Mouse (Mus musculus): ENCODE results near the gene Sdhaf4. TPM values are rescaled to one million over a fixed set of nuclear protein-coding genes. Genes with fewer than 3 reads are reported as not detected.
A peak's percentile ranks its signal among the peaks of the same experiment; 100 is the strongest.

The Sdhaf4 gene
- total RNA-seq (2014; rRNA removed) (41.3 and 46.9 TPM in 2 replicates), polyA plus RNA-seq (2015; fragmentation: Nextera tagmentation; extraction: Ambion mirVana) (103 and 111 TPM in 2 replicates)

GRCm38 (mm10) chr1:24005070-24005804 is at the start of gene Sdhaf4:
Sdhaf4 (minus strand) TSS chr1:24005656.
- peak within 1 kb of the TSS; percentile 58 for H3K4me3 ChIP-seq (ENCODE audit: low read depth, low read length)
- no peaks in the 10 kb centered on the region for H3K27me3 ChIP-seq (ENCODE audit: insufficient read depth, low read length)
- WGBS, result 1% methylated on average over 47 of the region's 47 CpGs
- 0 out of 2 replicates have a peak, but pooled peaks cover 5% of the 10 kb centered on the region for H3K36me3 ChIP-seq (ENCODE audit: insufficient read depth, low read length)
- DNase-seq (ENCODE audit: low spot score) (peak; percentile 94), ATAC-seq (ENCODE audit: low FRiP score) (peak; percentile 96)
- H3K9me3 ChIP-seq (ENCODE audit: low read length), result no peaks in the 10 kb centered on the region
- H3K9ac ChIP-seq (replicated peaks; ENCODE audit: low read length, poor library complexity, severe bottlenecking), result peak within 1 kb of the TSS; percentile 77
- peak within 1 kb of the TSS; percentile 82 for H3K27ac ChIP-seq (ENCODE audit: low read depth, low read length)
- no peak for TF ChIP-seq CTCF (IDR thresholded peaks at IDR 0.05)
- peaks cover 6% of the 10 kb centered on the region; the same call in 1 of the 2 replicates for H3K4me1 ChIP-seq (ENCODE audit: insufficient read depth, low read length)
- H3K4me2 ChIP-seq (ENCODE audit: low read depth, low read length, poor library complexity, severe bottlenecking), result peak within 1 kb of the TSS; percentile 50

- 76% methylated on average over 6 of the region's 6 CpGs for WGBS
- H3K4me1 ChIP-seq (ENCODE audit: insufficient read depth, low read length), result no peaks in the 10 kb centered on the region
- H3K9ac ChIP-seq (replicated peaks; ENCODE audit: low read length, poor library complexity, severe bottlenecking), result no peak overlapping the region
- no peaks in the 10 kb centered on the region for H3K27me3 ChIP-seq (ENCODE audit: insufficient read depth, low read length)
- H3K36me3 ChIP-seq (ENCODE audit: insufficient read depth, low read length), result no peaks in the 10 kb centered on the region; the same call in 1 of the 2 replicates
- DNase-seq (ENCODE audit: low spot score), result no peak
- no peak overlapping the region for H3K4me2 ChIP-seq (ENCODE audit: low read depth, low read length, poor library complexity, severe bottlenecking)
- no peaks in the 10 kb centered on the region for H3K9me3 ChIP-seq (ENCODE audit: low read length)
- ATAC-seq (ENCODE audit: low FRiP score), result no peak
- H3K27ac ChIP-seq (ENCODE audit: low read depth, low read length), result no peak overlapping the region
- TF ChIP-seq CTCF (IDR thresholded peaks at IDR 0.05), result no peak
- H3K4me3 ChIP-seq (ENCODE audit: low read depth, low read length), result no peak overlapping the region
Observed at GRCm38 (mm10) chr1:24046730-24047510, 41.5 kb upstream of the Sdhaf4 start.

DNA sequence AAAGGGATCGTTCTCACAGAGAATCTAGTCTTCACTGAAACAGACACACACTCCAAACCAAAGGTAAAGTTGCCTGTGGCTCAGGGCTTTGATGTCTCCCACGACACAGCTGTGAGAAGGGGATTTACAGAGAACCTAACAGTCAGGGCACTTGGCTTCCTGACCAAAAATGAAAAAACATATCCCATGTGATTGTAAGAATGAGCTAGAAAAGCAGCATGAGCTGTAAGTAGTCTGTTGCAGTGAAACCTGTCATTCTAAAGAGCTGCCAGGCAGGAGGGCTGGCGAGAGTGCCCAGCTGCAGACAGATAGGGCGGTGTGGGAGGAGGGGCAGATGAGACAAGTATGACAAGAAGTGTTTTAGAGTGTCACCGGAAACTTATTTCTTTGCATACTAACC is 40.2 kb upstream of the Sdhaf4 start:
- DNase-seq (ENCODE audit: low spot score) (no peak), ATAC-seq (ENCODE audit: low FRiP score) (no peak)
- H3K9ac ChIP-seq (replicated peaks; ENCODE audit: low read length, poor library complexity, severe bottlenecking), result no peak overlapping the region
- 57% methylated on average over 5 of the region's 5 CpGs for WGBS
- no peaks in the 10 kb centered on the region for H3K27me3 ChIP-seq (ENCODE audit: insufficient read depth, low read length)
- TF ChIP-seq CTCF (IDR thresholded peaks at IDR 0.05), result no peak
- H3K9me3 ChIP-seq (ENCODE audit: low read length), result no peaks in the 10 kb centered on the region
- H3K4me1 ChIP-seq (ENCODE audit: insufficient read depth, low read length), result no peaks in the 10 kb centered on the region
- no peak overlapping the region for H3K27ac ChIP-seq (ENCODE audit: low read depth, low read length)
- no peak overlapping the region for H3K4me2 ChIP-seq (ENCODE audit: low read depth, low read length, poor library complexity, severe bottlenecking)
- no peaks in the 10 kb centered on the region for H3K36me3 ChIP-seq (ENCODE audit: insufficient read depth, low read length)
- H3K4me3 ChIP-seq (ENCODE audit: low read depth, low read length), result no peak overlapping the region

- Histone ChIP-seq H3K27me3 (ENCODE audit: insufficient read depth, low read length) (no peaks in the 10 kb centered on the region), H3K9ac (replicated peaks; ENCODE audit: low read length, poor library complexity, severe bottlenecking) (no peak overlapping the region), H3K4me3 (ENCODE audit: low read depth, low read length) (no peak overlapping the region), H3K4me1 (ENCODE audit: insufficient read depth, low read length) (no peaks in the 10 kb centered on the region), H3K9me3 (ENCODE audit: low read length) (no peaks in the 10 kb centered on the region), H3K36me3 (ENCODE audit: insufficient read depth, low read length) (peaks cover 4% of the 10 kb centered on the region; the same call in 1 of the 2 replicates), H3K4me2 (ENCODE audit: low read depth, low read length, poor library complexity, severe bottlenecking) (no peak overlapping the region), H3K27ac (ENCODE audit: low read depth, low read length) (no peak overlapping the region)
- 39% methylated on average over 5 of the region's 5 CpGs for WGBS
- DNase-seq (ENCODE audit: low spot score) (no peak), ATAC-seq (ENCODE audit: low FRiP score) (no peak)
- no peak for TF ChIP-seq CTCF (IDR thresholded peaks at IDR 0.05)
Observed at GRCm38 (mm10) chr1:24043007-24043406, 37.6 kb upstream of the Sdhaf4 start.

GRCm38 (mm10) chr1:24033759-24034423 is 28.4 kb upstream of the Sdhaf4 start:
- H3K9me3 ChIP-seq (ENCODE audit: low read length), result no peaks in the 10 kb centered on the region
- H3K9ac ChIP-seq (replicated peaks; ENCODE audit: low read length, poor library complexity, severe bottlenecking), result no peak overlapping the region
- no peaks in the 10 kb centered on the region for H3K27me3 ChIP-seq (ENCODE audit: insufficient read depth, low read length)
- peak; percentile 76 for TF ChIP-seq CTCF (IDR thresholded peaks at IDR 0.05)
- ATAC-seq (ENCODE audit: low FRiP score), result no peak; the same call in 1 of the 2 replicates
- 83% methylated on average over 2 of the region's 2 CpGs for WGBS
- H3K4me3 ChIP-seq (ENCODE audit: low read depth, low read length), result no peak overlapping the region
- peaks cover 15% of the 10 kb centered on the region for H3K36me3 ChIP-seq (ENCODE audit: insufficient read depth, low read length)
- peak; percentile 50 for DNase-seq (ENCODE audit: low spot score)
- H3K27ac ChIP-seq (ENCODE audit: low read depth, low read length), result no peak overlapping the region
- no peak overlapping the region for H3K4me2 ChIP-seq (ENCODE audit: low read depth, low read length, poor library complexity, severe bottlenecking)
- H3K4me1 ChIP-seq (ENCODE audit: insufficient read depth, low read length), result no peaks in the 10 kb centered on the region

All from midbrain, postnatal 0 days (tissue).